8 mouse cellular contexts compared by ENCODE assay signal in genomic region chr14:33808593-33809265, GRCm38 (mm10).
DNase-seq lines count a peak whose midpoint lies in the region; ATAC-seq and TF ChIP-seq lines count a peak whose summit lies in the region.

No protein-coding gene starts in this region.

- H3K36me3 ChIP-seq in liver, postnatal 0 days (replicated peaks; ENCODE audit: insufficient read depth, low read length), result no peaks in the 10 kb centered on the region
- H3K36me3 ChIP-seq in hindbrain, postnatal 0 days (ENCODE audit: insufficient read depth, low read length), result no peaks in the 10 kb centered on the region

- peak; percentile 53 for DNase-seq in embryo, embryonic 11 days
- DNase-seq in gastrocnemius, adult 2 months, result peak; percentile 60
- DNase-seq in kidney, adult 18-20 months, result peak; percentile 40
- no peak for DNase-seq in liver, postnatal 0 days
- no peak for DNase-seq in frontal cortex, postnatal 10 days (ENCODE audit: low spot score in 2 of 2)
- no peak for DNase-seq in hindbrain, postnatal 0 days (ENCODE audit: low spot score)
- no peak for DNase-seq in layer of hippocampus, adult 9-11 months
- DNase-seq in cerebellum, postnatal 14 days, result no peak

- no peak overlapping the region for H3K4me3 ChIP-seq in gastrocnemius, adult 2 months
- no peak overlapping the region for H3K4me3 ChIP-seq in liver, postnatal 0 days (ENCODE audit: low read depth, low read length)
- H3K4me3 ChIP-seq in hindbrain, postnatal 0 days (ENCODE audit: low read length), result no peak overlapping the region

- no peaks in the 10 kb centered on the region for H3K9me3 ChIP-seq in liver, postnatal 0 days (ENCODE audit: low read length)
- H3K9me3 ChIP-seq in hindbrain, postnatal 0 days (ENCODE audit: low read length), result no peaks in the 10 kb centered on the region

- TF ChIP-seq CTCF in gastrocnemius, adult 2 months (IDR thresholded peaks at IDR 0.05), result no peak
- TF ChIP-seq CTCF in liver, postnatal 0 days (IDR thresholded peaks at IDR 0.05; ENCODE audit: low read depth), result no peak
- TF ChIP-seq CTCF in hindbrain, postnatal 0 days (IDR thresholded peaks at IDR 0.05; ENCODE audit: low read depth), result no peak

- H3K9ac ChIP-seq in liver, postnatal 0 days (replicated peaks), result no peak overlapping the region
- H3K9ac ChIP-seq in hindbrain, postnatal 0 days (replicated peaks; ENCODE audit: low read length), result no peak overlapping the region

- TF ChIP-seq EP300 in liver, postnatal 0 days (IDR thresholded peaks at IDR 0.05; ENCODE audit: low read depth), result no peak

- whole genome bisulfite sequencing in liver, postnatal 0 days (ENCODE audit: insufficient replicate concordance), result 41% methylated on average over 11 of the region's 11 CpGs
- WGBS in hindbrain, postnatal 0 days, result 71% methylated on average over 11 of the region's 11 CpGs

- H3K4me2 ChIP-seq in liver, postnatal 0 days (ENCODE audit: low read depth, low read length), result no peak overlapping the region
- no peak overlapping the region for H3K4me2 ChIP-seq in hindbrain, postnatal 0 days (ENCODE audit: low read depth, low read length)

- intact Hi-C loops in gastrocnemius, adult 2 months (cut with DNase I), result no loop called here

- H3K27me3 ChIP-seq in liver, postnatal 0 days (ENCODE audit: insufficient read depth, low read length), result no peaks in the 10 kb centered on the region
- H3K27me3 ChIP-seq in hindbrain, postnatal 0 days (ENCODE audit: insufficient read depth, low read length), result no peaks in the 10 kb centered on the region

- ATAC-seq in liver, postnatal 0 days, result peak; percentile 50
- ATAC-seq in hindbrain, postnatal 0 days, result no peak

- peak overlapping the region; percentile 31; the same call in 1 of the 2 replicates for H3K27ac ChIP-seq in gastrocnemius, adult 2 months
- peak overlapping the region; percentile 48 for H3K27ac ChIP-seq in liver, postnatal 0 days (ENCODE audit: low read depth)
- H3K27ac ChIP-seq in hindbrain, postnatal 0 days, result no peak overlapping the region

- H3K4me1 ChIP-seq in liver, postnatal 0 days (ENCODE audit: insufficient read depth), result peaks cover 4% of the 10 kb centered on the region; the same call in 1 of the 2 replicates
- H3K4me1 ChIP-seq in hindbrain, postnatal 0 days (ENCODE audit: insufficient read depth, low read length), result 0 out of 2 replicates have a peak, but pooled peaks cover 9% of the 10 kb centered on the region

Comparison
In these comparisons a context has a peak if more than half of its experiments do, and no peak if none do; other contexts are left out.
1. DNase-seq: peak in embryo, embryonic 11 days (single experiment), gastrocnemius, adult 2 months (single experiment) and kidney, adult 18-20 months (single experiment); none in liver, postnatal 0 days (single experiment), frontal cortex, postnatal 10 days (0 of 2), hindbrain, postnatal 0 days (single experiment), layer of hippocampus, adult 9-11 months (single experiment) and cerebellum, postnatal 14 days (0 of 2).